Mouse (Mus musculus): Measurements from ENCODE around the gene Cryl1. TPM values are rescaled to one million over a fixed set of nuclear protein-coding genes. Genes with fewer than 3 reads are reported as not detected.

Cryl1 gene
- polyA plus RNA-seq, 2 experiments, result 6.0 to 7.4 TPM

DNA sequence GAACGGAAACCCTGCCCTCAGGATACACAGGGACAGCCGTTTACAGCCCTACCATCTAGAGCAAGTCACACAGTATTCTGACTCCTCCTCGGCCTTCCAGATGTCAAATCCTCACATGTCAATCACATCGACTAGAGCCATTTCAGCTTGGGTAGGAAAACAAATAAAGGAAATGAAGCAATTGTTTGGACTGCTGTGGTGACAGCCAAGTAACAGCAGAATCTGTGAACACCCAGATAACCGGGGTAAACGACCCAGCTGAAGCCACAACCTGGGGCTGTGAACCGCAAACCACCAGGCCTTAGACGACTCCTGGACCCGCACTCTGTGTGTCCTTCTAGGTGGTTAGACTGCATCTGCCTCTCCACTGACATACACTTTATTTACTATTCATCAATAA, 23.1 kb downstream of the Cryl1 start:
- H3K27ac ChIP-seq, result no peak overlapping the region
- H3K36me3 ChIP-seq (replicated peaks; ENCODE audit: control insufficient read depth, insufficient read depth, low read depth), result no peaks in the 10 kb centered on the region
- no peak overlapping the region for H3K4me3 ChIP-seq (ENCODE audit: insufficient read depth in 1 of 2, low read depth in 2 of 2, low read length in 2 of 2)
- no peak overlapping the region for H3K9ac ChIP-seq (replicated peaks)
- TF ChIP-seq CTCF (IDR thresholded peaks at IDR 0.05; ENCODE audit: low read depth) (no peak), EP300 (IDR thresholded peaks at IDR 0.05; ENCODE audit: low read depth) (no peak)
- 27% methylated on average over 9 of the region's 9 CpGs for WGBS (ENCODE audit: insufficient replicate concordance)
- peaks cover 0 to 2% of the 10 kb centered on the region in 2 experiments; a peak in 1 of 4 replicates for H3K4me1 ChIP-seq (replicated peaks; ENCODE audit: control insufficient read depth in 2 of 2, insufficient read depth in 2 of 2, low read length in 1 of 2)
- ATAC-seq (ENCODE audit: insufficient read depth) (no peak), DNase-seq (ENCODE audit: low read depth in 3 of 3, low spot score in 3 of 3) (no peak)
- H3K4me2 ChIP-seq (ENCODE audit: low read depth), result no peak overlapping the region
- H3K27me3 ChIP-seq (ENCODE audit: control insufficient read depth, insufficient read depth, low read length), result no peaks in the 10 kb centered on the region
- no peaks in the 10 kb centered on the region for H3K9me3 ChIP-seq (ENCODE audit: control insufficient read depth, low read length)

DNA sequence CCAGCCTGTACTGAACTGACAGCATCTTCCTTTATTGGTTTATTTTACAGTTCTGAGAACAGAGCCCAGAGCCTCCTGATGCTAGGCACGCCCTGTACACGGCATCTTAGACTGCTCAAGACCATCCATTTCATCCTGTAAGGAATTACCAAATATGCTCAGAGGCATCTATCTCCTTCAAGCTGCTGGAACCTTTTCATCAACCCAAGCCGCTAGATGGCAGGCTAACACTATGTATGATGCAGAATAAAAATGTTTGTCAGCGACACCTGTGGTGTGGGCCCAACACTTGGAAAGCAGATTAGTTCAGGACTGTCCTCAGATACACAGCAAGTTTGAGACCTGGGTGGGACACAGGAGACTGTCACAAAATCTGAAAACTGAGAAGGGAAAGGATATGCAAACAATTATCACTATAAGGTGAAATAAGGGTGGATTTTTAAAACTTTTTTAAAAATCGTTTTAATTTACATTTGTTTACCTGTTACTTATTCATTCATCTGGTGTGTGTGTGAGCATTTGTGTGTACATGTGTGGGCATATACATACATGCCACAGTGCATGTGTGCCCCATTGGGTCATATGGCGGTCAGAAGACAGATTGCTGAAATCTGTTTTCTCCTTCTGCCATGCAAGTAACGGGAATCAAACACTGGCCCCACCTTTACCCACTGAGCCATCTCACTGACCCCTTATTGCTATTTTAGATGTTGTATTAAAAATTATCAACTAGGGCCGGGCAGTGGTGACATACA, 25.8 kb downstream of the Cryl1 start:
- Histone ChIP-seq H3K36me3 (replicated peaks; ENCODE audit: control insufficient read depth, insufficient read depth, low read depth) (no peaks in the 10 kb centered on the region), H3K9me3 (ENCODE audit: control insufficient read depth, low read length) (no peaks in the 10 kb centered on the region), H3K4me1 (replicated peaks; ENCODE audit: control insufficient read depth in 2 of 2, insufficient read depth in 2 of 2, low read length in 1 of 2) (peaks cover 0 to 2% of the 10 kb centered on the region in 2 experiments; a peak in 1 of 4 replicates), H3K27ac (no peak overlapping the region), H3K4me2 (ENCODE audit: low read depth) (no peak overlapping the region), H3K27me3 (ENCODE audit: control insufficient read depth, insufficient read depth, low read length) (no peaks in the 10 kb centered on the region), H3K4me3 (ENCODE audit: insufficient read depth in 1 of 2, low read depth in 2 of 2, low read length in 2 of 2) (no peak overlapping the region), H3K9ac (replicated peaks) (no peak overlapping the region)
- peak; percentile 74 for TF ChIP-seq CTCF (IDR thresholded peaks at IDR 0.05; ENCODE audit: low read depth)
- TF ChIP-seq EP300 (IDR thresholded peaks at IDR 0.05; ENCODE audit: low read depth), result no peak
- 37% methylated on average over 8 of the region's 8 CpGs for whole genome bisulfite sequencing (ENCODE audit: insufficient replicate concordance)
- ATAC-seq (ENCODE audit: insufficient read depth), result no peak
- DNase-seq (ENCODE audit: low read depth in 3 of 3, low spot score in 3 of 3), result peak; percentile 47 to 58 (median 48)

DNA sequence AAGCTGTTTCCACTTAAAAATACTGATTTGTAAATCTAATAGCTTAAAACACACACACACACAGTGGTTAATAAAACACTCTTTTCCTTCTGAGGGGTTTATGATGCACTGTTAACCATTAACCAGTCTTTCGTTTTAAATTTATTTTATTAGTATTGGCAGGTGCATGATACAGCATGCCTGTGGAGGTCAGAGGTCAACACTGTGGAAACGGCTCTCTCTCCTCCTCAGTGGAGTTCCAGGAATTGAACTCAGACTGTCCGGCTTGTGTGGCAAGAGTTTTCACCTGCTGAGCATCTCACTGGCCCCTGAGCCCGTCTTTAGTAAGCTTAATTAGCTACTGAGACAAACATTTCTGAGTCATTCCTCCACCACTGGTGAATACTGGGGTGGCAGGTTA, 31.0 kb downstream of the Cryl1 start:
- Histone ChIP-seq H3K4me3 (ENCODE audit: insufficient read depth in 1 of 2, low read depth in 2 of 2, low read length in 2 of 2) (no peak overlapping the region), H3K27ac (no peak overlapping the region), H3K4me1 (replicated peaks; ENCODE audit: control insufficient read depth in 2 of 2, insufficient read depth in 2 of 2, low read length in 1 of 2) (0 out of 4 replicates have a peak, but pooled peaks cover 0 to under 1% of the 10 kb centered on the region in 2 experiments), H3K27me3 (ENCODE audit: control insufficient read depth, insufficient read depth, low read length) (no peaks in the 10 kb centered on the region), H3K9me3 (ENCODE audit: control insufficient read depth, low read length) (no peaks in the 10 kb centered on the region), H3K4me2 (ENCODE audit: low read depth) (no peak overlapping the region), H3K36me3 (replicated peaks; ENCODE audit: control insufficient read depth, insufficient read depth, low read depth) (no peaks in the 10 kb centered on the region), H3K9ac (replicated peaks) (no peak overlapping the region)
- no peak for DNase-seq (ENCODE audit: low read depth in 3 of 3, low spot score in 3 of 3)
- TF ChIP-seq EP300 (IDR thresholded peaks at IDR 0.05; ENCODE audit: low read depth) (no peak), CTCF (IDR thresholded peaks at IDR 0.05; ENCODE audit: low read depth) (no peak)
- 49% methylated on average over 4 of the region's 4 CpGs for WGBS (ENCODE audit: insufficient replicate concordance)
- no peak for ATAC-seq (ENCODE audit: insufficient read depth)

DNA sequence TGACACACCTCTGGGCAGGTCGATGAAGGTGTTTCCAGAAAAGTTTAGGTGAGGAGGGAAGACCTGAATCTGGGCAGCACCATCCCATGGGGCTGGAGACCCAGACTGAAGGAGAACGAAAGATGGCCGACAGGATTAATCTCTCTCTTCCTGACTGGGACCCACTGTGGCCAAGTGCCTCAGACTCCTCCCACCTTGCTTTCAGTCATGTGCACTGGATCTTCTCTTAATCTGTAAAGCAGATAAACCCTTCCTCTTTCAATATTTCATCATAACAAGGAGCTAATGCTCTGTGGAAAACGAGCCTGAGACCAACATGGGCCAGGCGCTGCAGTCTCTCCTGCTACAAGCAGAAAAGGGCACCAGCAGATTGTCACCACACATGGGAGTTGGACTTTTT, 31.6 kb downstream of the Cryl1 start:
- H3K4me2 ChIP-seq (ENCODE audit: low read depth), result no peak overlapping the region
- H3K9me3 ChIP-seq (ENCODE audit: control insufficient read depth, low read length), result no peaks in the 10 kb centered on the region
- no peak for TF ChIP-seq CTCF (IDR thresholded peaks at IDR 0.05; ENCODE audit: low read depth)
- no peak for TF ChIP-seq EP300 (IDR thresholded peaks at IDR 0.05; ENCODE audit: low read depth)
- WGBS (ENCODE audit: insufficient replicate concordance), result 49% methylated on average over 5 of the region's 5 CpGs
- DNase-seq (ENCODE audit: low read depth in 3 of 3, low spot score in 3 of 3) (no peak), ATAC-seq (ENCODE audit: insufficient read depth) (no peak)
- H3K9ac ChIP-seq (replicated peaks), result no peak overlapping the region
- 0 out of 4 replicates have a peak, but pooled peaks cover 0 to 2% of the 10 kb centered on the region in 2 experiments for H3K4me1 ChIP-seq (replicated peaks; ENCODE audit: control insufficient read depth in 2 of 2, insufficient read depth in 2 of 2, low read length in 1 of 2)
- no peaks in the 10 kb centered on the region for H3K36me3 ChIP-seq (replicated peaks; ENCODE audit: control insufficient read depth, insufficient read depth, low read depth)
- H3K27ac ChIP-seq, result no peak overlapping the region
- H3K27me3 ChIP-seq (ENCODE audit: control insufficient read depth, insufficient read depth, low read length), result no peaks in the 10 kb centered on the region
- H3K4me3 ChIP-seq (ENCODE audit: insufficient read depth in 1 of 2, low read depth in 2 of 2, low read length in 2 of 2), result no peak overlapping the region

DNA sequence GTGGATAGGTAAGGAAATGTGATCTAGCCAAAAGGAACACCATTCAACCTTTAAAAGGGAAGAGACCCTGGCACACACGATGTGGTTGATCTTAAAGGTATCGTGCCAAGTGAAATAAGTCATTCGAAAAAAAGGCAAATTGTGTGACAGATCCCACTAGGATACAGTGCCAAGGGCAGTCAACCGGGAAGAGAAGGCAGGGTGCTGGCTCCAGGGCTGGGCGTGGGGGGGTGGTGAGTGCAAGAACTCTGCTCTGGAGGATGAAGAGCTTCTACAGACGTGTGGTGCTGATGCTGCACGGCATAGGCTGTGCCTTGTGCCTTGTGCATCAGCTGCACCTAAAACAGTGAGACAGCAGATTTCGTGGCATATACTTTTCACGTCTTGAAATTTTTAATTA, 33.0 kb downstream of the Cryl1 start:
- Histone ChIP-seq H3K27me3 (ENCODE audit: control insufficient read depth, insufficient read depth, low read length) (no peaks in the 10 kb centered on the region), H3K4me1 (replicated peaks; ENCODE audit: control insufficient read depth in 2 of 2, insufficient read depth in 2 of 2, low read length in 1 of 2) (0 out of 4 replicates have a peak, but pooled peaks cover 0 to 2% of the 10 kb centered on the region in 2 experiments), H3K27ac (no peak overlapping the region), H3K4me3 (ENCODE audit: insufficient read depth in 1 of 2, low read depth in 2 of 2, low read length in 2 of 2) (no peak overlapping the region), H3K36me3 (replicated peaks; ENCODE audit: control insufficient read depth, insufficient read depth, low read depth) (no peaks in the 10 kb centered on the region), H3K4me2 (ENCODE audit: low read depth) (no peak overlapping the region), H3K9ac (replicated peaks) (no peak overlapping the region), H3K9me3 (ENCODE audit: control insufficient read depth, low read length) (no peaks in the 10 kb centered on the region)
- DNase-seq (ENCODE audit: low read depth in 3 of 3, low spot score in 3 of 3) (no peak), ATAC-seq (ENCODE audit: insufficient read depth) (no peak)
- TF ChIP-seq EP300 (IDR thresholded peaks at IDR 0.05; ENCODE audit: low read depth), result no peak
- TF ChIP-seq CTCF (IDR thresholded peaks at IDR 0.05; ENCODE audit: low read depth), result no peak
- WGBS (ENCODE audit: insufficient replicate concordance), result 70% methylated on average over 9 of the region's 9 CpGs
